Mouse (Mus musculus): ENCODE measurements around the gene Etv6.

Etv6 gene

DNA sequence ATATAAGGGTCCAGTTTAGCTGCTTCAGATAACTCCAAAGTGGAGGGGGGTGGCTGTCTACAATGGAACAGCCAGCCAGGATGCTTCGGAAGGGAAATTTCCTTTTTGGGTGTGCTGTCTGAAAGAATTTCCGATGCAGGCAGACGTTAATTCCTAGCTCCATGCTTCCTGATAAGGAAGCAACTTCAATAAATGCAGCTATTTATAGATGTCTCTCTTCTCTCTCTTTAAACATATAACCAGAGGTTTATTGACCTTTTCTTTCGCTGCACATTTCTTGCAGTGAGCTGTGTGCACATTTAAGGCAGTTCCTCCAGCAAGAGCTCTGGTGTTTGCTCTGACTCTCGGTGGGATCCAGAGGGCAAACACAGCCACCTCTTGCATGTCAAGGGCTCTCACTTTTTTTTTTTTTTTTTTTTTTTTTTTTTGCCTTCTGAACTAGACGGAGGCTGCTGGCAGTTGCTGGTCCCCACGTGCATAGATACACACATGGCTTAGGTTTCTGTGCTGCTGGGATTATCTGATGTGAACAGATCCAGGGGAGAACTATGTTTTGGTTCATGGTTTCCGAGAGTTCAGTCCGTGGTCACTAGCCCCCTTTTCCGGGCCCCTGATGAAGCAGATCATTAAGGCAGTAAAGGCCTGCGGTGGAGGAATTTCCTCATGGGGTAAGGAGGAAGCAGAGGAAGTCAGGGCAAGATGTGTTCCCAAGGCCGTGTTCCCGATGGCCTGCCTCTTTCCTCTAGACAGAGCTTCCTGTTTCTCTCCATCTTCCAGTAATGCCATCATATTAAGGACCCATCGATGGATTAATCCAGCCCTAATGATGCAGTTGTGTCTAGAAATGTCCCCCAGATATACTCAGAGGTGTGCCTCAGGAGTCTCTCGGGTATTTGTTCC is 109.0 kb downstream of the Etv6 start:
- no peak for DNase-seq

DNA sequence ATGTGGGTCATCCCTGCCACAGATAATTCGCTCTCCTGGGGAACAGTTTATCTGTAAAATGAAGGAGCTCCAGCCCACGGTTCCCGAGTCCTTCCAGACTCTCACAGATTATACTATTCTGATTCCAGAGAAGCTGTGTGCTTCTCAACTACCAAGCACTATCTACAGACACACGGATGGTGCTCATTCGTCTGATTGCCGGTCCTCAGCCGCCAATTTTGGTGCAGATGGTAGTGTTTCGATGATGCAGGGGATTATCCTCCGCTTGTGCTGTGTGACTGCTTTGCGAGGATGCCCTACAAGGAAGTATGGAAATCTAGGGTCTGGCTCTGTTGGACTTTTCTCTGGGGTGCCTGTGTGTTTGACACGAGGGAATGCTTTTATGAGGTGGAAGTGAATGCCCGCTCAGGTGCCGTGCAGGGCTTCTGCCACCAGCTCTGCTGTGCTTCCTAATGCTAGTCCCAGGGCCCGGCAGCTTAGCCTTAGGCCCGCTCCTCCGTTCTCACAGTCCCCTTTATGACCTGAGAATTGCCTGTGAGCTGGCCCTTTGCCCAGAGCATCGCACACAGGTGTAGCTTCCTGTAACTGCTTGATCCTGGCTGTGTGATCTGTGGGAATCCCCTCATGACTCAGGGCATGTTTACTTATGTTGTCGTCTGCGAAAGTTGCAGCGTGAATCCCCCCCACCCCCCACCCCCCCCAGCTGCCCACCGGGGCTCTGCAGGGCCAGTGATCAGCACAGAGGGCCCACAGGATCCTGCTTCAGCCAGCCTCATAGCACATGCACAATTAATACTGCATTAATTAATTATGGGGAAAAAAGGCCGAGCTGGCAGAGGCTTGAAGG is 112.3 kb downstream of the Etv6 start:
- no peak for DNase-seq

DNA sequence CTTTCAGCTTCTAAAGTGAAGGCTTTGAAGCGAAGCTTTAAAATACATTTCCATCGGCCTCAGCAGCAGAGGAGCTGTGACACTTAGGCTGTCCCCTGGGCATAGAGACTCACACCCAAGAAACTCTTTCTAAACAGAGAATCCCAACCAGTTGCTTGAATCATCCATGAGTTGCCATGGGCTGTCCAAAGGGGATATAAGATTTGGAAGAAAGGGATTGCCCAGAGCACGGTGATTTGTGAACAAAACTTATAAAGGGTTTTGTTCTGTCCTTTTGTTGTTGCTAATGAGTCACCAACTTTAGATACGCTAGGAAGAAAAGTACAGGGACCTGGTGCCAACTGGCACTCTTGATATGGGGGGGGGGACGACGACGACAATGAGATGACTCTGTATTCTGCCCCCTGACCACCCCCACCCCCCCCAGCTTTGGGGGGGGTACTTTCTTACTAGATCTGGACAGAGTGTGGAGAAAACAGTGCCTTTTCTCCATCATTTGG is 113.0 kb downstream of the Etv6 start:
- DNase-seq: no peak

DNA sequence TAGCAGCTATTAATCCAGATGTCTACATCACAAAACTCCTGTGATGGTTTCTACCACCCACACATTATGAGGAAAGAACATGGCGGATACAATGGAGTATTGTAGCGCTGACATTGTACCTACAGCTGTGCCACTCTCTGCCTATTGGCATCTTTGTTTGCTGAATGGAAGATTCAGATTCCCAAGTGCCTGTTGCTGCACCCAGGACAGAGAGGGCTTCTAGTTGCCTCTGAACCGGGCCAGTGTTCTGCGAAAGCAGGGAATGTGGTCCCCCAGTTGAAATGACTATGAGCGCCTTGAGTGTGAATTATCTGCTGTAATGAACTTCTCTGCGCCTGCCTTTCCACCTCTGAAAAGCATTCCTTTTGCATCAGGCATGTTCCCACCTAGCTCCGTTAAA is 114.1 kb downstream of the Etv6 start:
- DNase-seq: no peak

DNA sequence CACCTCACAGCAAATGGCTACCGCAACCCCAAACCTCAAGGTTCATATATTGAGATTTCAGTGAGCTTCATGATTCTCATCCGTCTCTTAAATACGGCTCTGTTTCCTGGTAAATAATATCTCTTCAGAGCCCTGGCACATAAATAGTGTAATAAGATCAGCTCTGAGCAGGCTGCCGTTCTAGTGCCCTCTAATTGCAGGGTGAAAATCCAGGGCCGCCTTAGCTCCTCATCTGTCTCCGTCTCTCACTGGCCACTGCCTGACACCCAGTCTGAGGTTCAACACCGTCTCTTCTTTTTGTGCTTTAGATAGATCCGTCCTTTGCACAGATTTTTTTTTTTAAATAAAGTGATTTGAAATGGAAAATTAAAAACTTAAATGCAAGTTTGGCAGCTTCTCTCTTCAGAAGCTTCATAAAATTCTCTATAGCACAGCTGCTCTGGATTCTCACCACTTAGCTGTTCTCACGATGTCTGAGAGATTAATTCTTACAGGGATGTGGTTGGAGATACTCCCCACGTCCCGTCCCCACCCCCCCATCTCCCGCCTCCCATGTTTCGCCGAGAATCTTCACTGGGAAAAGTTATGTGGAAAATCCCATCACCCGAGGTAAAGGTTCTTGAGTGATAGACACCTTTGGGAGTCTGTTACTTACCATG is 115.7 kb downstream of the Etv6 start:
- no peak for DNase-seq

DNA sequence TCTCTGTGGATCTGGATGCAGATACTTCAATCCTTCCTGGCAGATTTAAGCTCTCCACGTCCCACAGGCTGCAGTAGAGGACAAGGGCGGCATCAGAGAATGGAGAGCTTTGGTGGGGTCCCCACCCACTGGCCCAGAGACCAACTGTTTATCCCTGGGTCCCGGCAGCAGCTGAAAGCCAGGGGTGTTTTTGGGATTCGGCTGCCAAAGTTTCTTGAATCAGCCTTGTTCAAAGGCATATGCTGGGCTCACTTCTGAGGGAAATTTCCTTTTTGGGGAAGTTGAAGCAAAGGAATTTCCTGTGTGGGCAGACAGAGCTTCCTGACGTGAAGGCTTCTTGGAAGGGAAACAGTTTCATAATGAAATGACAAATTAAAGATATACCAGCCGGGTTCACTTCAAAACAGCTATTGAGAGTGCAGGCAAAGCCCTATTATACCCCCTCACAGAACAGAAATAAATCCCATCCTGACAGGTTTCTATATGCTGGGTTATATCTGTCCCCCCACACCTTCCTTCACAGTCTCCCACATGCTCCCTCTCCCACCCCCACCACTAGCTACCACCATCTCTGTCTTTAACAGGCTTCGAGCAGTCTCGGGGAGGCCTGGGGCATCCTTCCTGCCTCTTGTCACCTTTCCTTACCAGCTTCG is 116.5 kb downstream of the Etv6 start:
- peak; percentile 47 to 63 for DNase-seq

DNA sequence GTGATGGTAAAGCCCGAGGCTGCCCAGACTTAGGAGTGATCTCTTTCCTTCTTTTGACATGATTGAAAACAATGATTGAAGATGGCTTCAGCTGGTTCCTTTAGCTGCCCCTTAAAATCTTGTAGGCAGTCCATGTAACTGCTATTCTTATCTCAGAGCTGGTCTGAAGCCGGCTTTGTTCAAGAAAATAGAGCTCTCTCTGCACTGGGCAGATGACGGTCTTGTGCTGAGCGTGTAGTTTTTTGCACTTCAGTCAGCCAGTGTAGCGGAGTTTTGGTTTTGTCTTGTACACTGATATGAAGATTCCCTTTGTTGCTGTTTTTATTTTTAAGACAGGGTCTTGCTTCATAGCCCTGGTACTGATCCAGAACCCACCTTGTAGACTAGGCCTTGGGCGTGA is 117.0 kb downstream of the Etv6 start:
- no peak for DNase-seq

DNA sequence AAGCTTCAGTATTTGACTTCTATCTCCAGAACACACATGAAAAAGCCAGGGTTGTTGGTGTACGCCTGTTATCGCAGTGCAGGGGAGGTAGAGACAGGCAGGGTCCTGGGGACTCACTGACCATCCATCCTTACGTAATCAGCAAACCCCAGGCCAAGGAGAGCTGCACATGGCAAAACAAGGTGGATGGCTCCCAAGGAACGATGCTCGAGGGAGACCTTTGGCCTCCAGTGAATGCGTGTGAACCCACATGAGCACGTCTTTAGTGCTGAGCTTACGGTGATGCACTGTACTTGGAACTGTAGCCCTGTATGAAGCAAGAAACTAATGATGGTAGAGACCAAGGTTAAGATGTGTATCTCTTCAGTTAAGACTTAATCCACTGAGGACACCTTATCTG is 119.2 kb downstream of the Etv6 start:
- peak in 1 of 2 experiments; percentile 45 for DNase-seq

DNA sequence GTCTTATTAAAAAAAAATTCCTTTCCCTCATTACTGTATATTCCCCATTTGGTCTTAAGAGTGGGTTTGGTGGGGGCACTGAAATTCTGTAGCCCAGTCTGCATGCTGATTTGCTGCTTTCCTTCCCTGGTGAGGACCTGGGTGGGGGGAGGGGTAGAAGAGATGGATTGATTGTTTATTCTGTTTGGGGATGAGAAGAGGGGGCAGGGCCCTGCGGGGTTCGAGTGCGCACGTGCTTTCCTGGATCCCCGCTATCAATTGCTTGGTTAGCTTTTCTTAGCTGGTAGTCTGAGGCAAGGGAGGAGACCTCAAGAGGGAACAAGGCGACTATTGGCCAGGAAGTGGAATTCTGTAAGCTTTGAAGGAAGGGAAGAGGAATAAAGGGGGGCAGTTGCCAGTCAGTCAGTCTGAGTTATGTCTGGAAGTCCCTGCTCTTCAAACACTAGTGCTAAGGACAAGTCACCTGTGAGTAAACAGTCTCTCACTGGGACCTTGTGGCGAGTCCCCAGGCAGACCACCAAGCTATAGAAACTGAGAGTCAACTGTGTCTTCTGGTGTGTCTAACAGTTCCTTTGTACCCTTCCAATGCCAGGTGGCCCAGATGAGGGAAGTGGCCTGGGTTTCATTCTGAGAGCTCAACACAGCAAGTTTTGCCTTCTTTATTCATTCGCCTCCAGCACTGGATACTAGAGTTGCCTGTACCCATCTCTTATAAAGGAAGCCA is 120.6 kb downstream of the Etv6 start:
- no peak for DNase-seq

DNA sequence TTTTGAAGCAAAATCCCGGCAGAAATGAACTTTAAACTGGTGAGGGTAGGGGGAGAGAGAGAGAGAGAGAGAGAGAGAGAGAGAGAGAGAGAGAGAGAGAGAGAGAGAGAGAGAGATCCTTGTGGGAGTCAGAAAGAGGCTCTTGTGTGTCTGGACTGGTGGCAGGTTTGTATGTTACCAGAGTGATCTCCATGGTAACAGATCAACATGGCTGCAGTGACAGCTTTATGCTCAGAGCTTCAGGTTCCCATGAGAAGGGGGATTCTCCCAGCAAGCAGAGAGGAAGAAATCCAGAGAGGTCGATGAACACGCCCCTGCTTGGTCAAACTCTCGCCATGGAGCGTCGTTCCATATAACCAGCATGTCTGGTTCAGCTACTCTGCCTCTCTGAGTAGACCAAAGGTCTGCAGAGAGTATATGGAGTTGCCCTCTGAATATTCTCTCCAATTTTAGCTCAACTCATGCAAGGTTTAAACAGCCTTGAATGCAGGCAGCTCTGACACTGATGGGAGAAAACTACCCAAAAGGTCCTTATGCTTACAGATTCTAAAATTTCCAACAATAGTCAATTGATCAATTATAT is 122.1 kb downstream of the Etv6 start:
- DNase-seq: no peak

DNA sequence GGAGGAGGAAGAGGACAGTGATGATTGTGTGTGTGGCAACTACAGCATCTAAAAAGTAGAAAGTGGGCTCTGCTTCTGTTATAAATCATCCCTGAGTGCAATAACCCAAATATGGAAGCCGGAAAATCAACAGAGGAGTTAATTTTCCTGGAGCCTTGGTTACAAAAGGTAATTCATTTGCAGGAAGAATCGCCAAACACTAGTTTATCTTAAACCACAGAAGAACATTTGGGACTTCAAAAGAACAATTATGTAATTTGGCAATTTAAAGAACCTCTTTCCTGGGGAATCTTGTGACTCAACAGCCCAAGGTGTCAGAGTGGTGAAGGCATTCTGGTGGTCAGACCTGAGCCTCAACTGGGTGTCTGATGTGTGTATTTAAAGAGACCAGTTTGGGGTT is 122.7 kb downstream of the Etv6 start:
- DNase-seq: no peak

DNA sequence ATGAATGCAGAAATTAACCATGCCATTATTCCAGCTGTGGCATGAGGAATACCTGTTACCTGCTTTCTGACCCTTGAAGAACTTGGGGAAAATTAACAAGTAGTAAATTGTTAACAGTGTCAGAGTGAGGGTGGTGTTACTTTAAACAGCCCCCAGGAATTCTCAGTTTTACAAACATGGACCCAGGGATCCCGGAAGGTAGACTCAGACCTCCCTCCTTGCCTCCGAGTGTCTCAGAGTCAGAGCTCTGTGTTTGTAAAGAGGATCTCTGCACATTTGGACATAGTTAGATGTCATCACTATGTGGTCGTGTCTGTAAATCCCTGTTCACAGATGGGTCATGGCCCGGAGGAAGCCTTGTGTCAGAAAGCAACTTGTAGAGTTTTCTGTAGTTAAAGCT is 124.2 kb downstream of the Etv6 start:
- peak; percentile 47 to 65 for DNase-seq

DNA sequence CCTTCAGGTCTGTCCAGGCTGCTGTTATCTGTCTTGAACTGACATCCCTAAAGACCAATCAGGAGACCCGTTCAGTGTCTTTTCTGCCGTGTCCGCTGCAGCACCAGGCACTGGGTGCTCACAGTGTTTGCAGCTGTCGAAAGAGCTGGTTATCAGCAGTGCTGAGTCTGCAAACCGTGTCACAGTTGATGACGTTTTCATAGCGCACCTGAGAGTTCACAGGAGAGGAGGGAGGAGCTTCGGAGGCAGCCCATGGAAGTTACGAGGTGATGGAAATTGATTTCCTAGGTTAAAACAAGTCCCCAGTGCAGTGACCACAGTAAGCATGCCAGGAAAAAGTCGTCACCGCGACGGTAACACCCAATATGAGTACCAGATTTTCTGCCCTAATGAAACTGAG is 125.5 kb downstream of the Etv6 start:
- DNase-seq: no peak

DNA sequence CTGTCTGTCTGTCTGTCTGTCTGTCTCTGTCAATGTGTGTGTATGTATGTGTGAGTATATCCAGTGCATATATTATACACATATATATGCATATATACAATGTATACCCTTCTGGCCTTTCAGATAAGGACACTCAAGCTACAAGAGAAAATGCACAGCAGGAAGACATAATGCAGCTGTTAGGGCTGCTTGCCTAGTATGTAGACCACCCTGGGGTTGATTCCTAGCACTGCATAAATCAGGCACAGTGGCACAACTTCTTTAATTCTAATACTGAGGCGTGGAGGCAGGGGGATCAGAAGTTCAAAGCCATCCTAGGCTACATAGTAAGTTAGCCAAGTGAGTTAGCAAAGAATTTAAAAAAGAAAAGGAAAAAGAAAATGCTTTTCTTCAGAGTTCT is 127.8 kb downstream of the Etv6 start:
- DNase-seq: no peak

DNA sequence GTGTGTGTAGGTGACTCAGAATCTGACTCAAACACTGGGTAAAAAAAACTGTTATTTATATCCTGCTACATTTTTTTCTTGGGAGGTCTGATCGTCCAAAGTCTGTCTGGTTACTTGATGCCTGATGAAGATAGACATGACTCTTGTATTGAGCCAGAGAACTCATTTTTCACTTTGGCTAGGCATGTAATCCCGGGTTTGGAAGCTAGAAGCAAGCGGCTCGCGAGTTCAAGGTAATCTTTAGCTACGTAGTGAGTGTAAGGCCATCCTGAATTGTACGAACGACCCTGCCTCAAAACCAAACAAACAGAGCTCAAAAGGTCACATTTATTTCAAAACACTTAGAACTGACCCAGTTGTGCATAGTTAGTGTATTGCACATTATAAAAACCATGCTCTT is 128.9 kb downstream of the Etv6 start:
- no peak for DNase-seq

DNA sequence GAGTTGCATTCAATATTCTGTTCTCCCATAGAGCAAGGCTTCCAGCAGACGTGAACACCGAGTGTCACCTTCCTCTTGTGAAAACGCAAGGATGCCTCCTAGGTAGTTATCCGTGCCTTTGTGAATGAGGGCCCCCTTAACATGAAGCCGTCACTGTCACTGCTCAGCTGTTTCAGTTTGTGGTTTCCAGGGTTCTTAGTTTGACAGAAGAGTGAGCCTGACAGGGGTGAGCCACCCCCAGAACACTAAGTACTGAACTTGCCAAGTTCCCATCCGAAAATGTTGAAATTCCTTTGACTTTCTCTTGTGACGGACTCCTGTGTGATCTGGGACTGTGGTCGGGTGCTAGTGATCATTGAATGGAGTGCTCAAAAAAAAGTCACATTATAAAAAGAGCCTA is 129.5 kb downstream of the Etv6 start:
- DNase-seq: no peak

DNA sequence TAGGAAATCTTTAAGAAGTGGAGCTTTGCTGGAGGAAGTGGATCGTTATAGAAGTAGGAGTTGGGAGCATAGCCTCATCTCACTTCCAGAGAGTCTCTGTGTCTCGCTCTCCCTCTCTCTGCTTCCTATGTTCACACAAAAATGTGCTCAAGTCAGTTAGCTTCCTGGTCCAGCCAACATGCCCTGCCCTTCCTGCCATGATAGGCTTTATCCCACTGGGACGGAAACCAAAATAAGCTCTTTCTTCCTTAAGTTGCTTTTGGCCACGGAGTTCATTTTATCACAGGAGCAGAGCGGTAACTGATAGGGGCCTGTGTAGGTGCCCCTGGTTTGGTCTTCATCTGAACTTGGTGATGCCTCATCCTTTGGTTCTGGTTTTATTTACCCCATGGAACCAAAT is 132.5 kb downstream of the Etv6 start:
- DNase-seq: no peak

DNA sequence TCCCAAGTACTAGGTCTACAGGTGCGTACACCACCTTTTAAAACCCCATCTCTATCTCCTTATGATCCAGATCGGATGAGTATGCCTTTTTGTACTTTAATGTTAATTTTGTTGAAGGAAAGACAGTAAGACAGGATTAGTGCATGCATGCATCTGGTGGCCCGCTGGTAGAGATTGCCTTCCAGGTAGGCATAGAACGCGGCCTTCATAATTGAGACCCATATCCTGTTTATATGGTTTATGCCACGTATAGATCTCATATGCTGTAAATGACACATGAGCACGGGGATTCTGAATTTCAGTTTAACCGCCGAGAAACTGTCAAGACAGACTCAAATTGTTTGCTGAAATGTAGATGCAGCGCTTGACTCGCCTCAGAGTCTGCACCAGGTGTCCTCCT is 133.3 kb downstream of the Etv6 start:
- no peak for DNase-seq

DNA sequence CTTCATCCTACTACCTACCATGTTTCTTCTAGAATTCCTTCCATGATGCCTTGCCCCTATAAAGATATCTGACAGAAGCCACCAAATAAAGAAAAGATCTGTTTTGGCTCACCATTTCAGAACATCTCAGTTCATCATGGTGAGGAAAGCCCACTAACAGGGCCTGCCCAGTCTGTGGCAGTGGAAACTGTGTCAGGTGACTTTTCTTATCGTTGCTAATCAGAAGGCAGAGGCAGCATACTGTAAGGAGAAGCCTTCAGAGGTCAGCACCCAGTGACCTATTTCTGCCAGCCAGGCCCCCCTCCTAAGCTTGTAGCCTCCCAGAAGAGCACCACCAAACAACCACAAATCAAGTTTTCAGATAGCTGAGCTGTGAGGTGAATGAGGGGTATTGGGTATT is 135.7 kb downstream of the Etv6 start:
- no peak for DNase-seq

DNA sequence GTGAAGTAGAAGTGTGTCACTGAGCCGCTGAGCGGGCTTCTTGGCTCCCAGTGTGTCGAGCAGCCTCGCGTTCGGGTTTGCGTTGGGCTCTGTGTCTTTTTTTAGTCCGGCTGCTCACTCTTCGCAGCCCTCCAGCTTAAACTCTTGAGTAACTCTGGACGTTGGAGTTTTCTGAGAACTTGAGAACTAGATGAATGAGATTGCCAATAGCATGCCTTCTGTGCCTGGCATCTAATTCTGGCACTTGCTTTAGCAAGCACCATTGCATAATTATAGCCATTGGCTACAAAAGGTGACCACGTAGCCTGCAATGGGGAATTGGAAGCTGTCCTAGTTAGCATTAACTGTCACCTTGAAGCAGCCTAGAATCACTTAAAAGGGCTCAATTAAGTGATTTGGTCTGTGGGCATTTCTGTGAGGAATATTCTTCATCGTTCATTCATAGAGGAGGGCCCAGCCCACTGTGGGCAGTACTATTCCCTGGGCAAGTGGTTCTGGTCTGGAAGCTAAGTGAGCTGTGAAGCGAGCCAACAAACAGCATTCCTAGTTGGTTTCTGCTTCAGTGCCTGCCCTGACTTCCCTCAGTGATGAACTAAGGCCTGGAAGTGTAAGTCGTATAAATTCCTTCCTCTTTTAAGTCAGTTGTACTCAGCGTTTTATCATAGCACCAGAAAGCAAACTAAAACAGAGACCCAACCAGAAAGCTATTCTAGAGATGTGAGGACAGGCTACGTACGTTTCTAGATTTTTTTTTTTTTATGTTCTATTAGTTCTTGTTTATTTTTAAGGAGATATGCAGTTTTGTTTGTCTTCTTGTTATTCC is 136.6 kb downstream of the Etv6 start:
- peak; percentile 51 to 68 for DNase-seq

DNA sequence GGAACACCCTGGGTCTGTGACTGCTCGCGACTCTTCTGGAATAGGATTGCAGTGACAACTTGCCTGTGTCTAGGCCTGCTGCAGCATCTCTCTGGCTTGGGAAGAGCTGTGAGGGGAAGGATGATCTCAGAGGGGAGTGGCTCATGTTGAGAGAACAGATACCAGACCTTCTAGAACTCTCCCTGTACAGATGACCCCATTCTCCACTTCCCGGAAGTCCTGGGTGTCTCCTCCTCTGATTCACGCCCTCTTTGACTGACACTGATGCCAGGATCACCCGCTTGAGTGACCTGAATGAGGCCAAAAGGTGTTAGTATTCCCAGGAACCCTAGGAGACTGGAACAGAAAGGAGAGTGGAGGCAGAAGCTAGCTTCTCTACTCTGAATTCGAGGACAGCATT is 137.9 kb downstream of the Etv6 start:
- no peak for DNase-seq

Data from kidney, adult 8-10 months (tissue).